Mouse (Mus musculus) liver, embryonic 14.5 days (tissue): Measurements from ENCODE around the gene Tent5b. TPM values are rescaled to one million over a fixed set of nuclear protein-coding genes. Genes with fewer than 3 reads are reported as not detected.

Experiments
- ATAC-seq: fragments of 200-750 bp; cut with Nextera tagmentation; 2 replicates; pipeline ENCODE4 v1.8.0; 2017; ENCODE audit warnings: moderate number of reproducible peaks, mild to moderate bottlenecking, moderate library complexity; ENCODE audit not compliant: insufficient read depth
- DNase-seq, 3 experiments: peaks; one replicate each; pipeline ENCODE4 v3.0.0-alpha.2; 2012 to 2013; ENCODE audit warnings: low read depth in 3 of 3, low spot score in 3 of 3
- H3K27ac ChIP-seq: fragments of 300-500 bp; sonication (generic); 2 replicates; pipeline ENCODE4 v1.5.1; 2014; ENCODE audit warnings: moderate library complexity, mild to moderate bottlenecking, control low read depth, inconsistent platforms
- H3K27me3 ChIP-seq: fragments of 300-500 bp; sonication (generic); 2 replicates; pipeline ENCODE4 v1.6.1; 2014; ENCODE audit warnings: mild to moderate bottlenecking, low read length, moderate library complexity; ENCODE audit not compliant: control insufficient read depth, insufficient read depth
- H3K36me3 ChIP-seq: fragments of 300-500 bp; sonication (generic); replicated peaks from 2 replicates; pipeline ENCODE4 v1.6.1; 2014; ENCODE audit warnings: low read depth; ENCODE audit not compliant: control insufficient read depth, insufficient read depth
- H3K4me1 ChIP-seq, 2 experiments: fragments of 200-500 bp in 1 of 2; fragments of 300-500 bp in 1 of 2; sonication (generic) in 1 of 2; replicated peaks; 2 replicates each; pipeline ENCODE4 v1.6.1; 2012 to 2014; ENCODE audit warnings: antibody characterized with exemption in 1 of 2, inconsistent platforms in 1 of 2, low read length in 1 of 2; ENCODE audit not compliant: control insufficient read depth in 2 of 2, insufficient read depth in 2 of 2
- H3K4me2 ChIP-seq: fragments of 300-500 bp; sonication (generic); 2 replicates; pipeline ENCODE4 v1.6.1; 2014; ENCODE audit warnings: low read depth, mild to moderate bottlenecking, control low read depth, moderate library complexity
- H3K4me3 ChIP-seq, 2 experiments: fragments of 200-500 bp in 1 of 2; fragments of 300-500 bp in 1 of 2; sonication (generic) in 1 of 2; 2 replicates each; pipeline ENCODE4 v1.5.1; 2012 to 2014; ENCODE audit warnings: low read depth in 2 of 2, low read length in 2 of 2, mild to moderate bottlenecking in 2 of 2, control low read depth in 1 of 2, inconsistent platforms in 1 of 2, moderate library complexity in 1 of 2; ENCODE audit not compliant: insufficient read depth in 1 of 2
- H3K9ac ChIP-seq: fragments of 300-500 bp; sonication (generic); replicated peaks from 2 replicates; pipeline ENCODE4 v1.6.1; 2014; ENCODE audit warnings: mild to moderate bottlenecking, control low read depth, moderate library complexity
- H3K9me3 ChIP-seq: fragments of 300-500 bp; sonication (generic); 2 replicates; pipeline ENCODE4 v1.6.1; 2016; ENCODE audit warnings: low read length, mixed read lengths; ENCODE audit not compliant: control insufficient read depth
- CTCF ChIP-seq: IDR thresholded peaks from 2 replicates; pipeline ENCODE4 v1.5.1; 2016; ENCODE audit warnings: antibody characterized with exemption, low read depth, control low read depth
- EP300 ChIP-seq: IDR thresholded peaks from 2 replicates; pipeline ENCODE4 v1.6.1; 2016; ENCODE audit warnings: antibody characterized with exemption, low read depth
- WGBS: fragments of 180-500 bp; shearing (Covaris S2); extraction: QIAGEN DNeasy Blood & Tissue Kit; methylation state at CpG from one replicate; pipeline ENCODE4 v1.1.7; 2014; ENCODE audit not compliant: insufficient replicate concordance; 5-methylcytosine and 5-hydroxymethylcytosine counted together
- polyA plus RNA-seq, 2 experiments: library from polyadenylated mRNA; depleted of rRNA in 1 of 2; stranded (reverse) in 1 of 2; unstranded in 1 of 2; fragments of >200 nt; fragmentation: Nextera tagmentation in 1 of 2; extraction: Ambion mirVana in 1 of 2; gene quantifications; 2 replicates each; pipeline versions ENCODE4 v1.2.1 to v1.2.3; 2012 to 2014

Tent5b gene
- polyA plus RNA-seq (2012; rRNA removed), result 0.02 and 0.05 TPM in 2 replicates
- polyA plus RNA-seq (2014; fragmentation: Nextera tagmentation; extraction: Ambion mirVana), result not detected in 2 replicates

DNA sequence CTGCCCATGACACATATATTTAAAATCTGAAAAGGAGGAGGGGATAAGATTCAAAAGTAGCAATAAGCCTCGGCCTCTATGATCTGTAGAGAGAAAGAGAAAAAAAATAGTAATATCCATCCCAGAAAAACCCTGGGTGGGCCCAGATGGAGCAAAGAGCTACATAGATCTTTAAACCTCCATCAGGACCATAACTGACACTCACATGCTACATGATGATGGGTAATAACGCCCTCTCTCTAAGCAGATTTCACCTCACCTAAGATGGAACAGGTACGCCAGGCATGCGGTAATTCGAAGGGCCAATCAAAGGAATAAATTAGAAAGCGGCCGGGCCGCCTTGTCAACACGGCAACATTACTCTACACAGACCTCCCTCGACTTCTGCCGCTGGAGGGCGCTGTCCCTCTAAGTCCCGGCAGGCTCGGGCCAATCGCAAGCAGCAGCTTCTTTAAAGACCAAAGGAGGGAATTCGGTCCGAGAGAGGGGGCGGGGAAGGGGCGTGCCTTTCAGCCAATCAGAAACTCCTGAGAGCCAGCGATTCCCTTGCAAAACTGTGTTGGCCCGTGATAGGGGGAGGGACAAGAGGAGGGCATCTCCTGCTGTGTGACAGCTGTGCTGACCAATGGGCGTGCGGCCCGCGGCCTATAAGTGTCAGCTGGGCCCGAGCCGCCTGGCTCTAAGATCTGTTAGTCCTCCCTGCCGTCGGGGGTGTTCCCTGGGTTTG is at the start of gene Tent5b:
TSS of gene Tent5b (plus strand) at position 675 of the 727 bp plus-strand sequence.
- Histone ChIP-seq H3K36me3 (no peaks in the 10 kb centered on the region), H3K27ac (no peak within 1 kb of the TSS), H3K9me3 (no peaks in the 10 kb centered on the region), H3K4me2 (peak within 1 kb of the TSS; percentile 51), H3K27me3 (peaks cover 50% of the 10 kb centered on the region), H3K4me1 (peaks cover 0 to 2% of the 10 kb centered on the region in 2 experiments; a peak in 1 of 4 replicates), H3K9ac (no peak within 1 kb of the TSS), H3K4me3 (peak within 1 kb of the TSS; percentile 31 to 40)
- WGBS, result 4% methylated on average over 29 of the region's 29 CpGs
- TF ChIP-seq EP300, result no peak
- TF ChIP-seq CTCF, result peak; percentile 91
- DNase-seq, result peak; percentile 89 to 92 (median 91)
- peak; percentile 98 for ATAC-seq

DNA sequence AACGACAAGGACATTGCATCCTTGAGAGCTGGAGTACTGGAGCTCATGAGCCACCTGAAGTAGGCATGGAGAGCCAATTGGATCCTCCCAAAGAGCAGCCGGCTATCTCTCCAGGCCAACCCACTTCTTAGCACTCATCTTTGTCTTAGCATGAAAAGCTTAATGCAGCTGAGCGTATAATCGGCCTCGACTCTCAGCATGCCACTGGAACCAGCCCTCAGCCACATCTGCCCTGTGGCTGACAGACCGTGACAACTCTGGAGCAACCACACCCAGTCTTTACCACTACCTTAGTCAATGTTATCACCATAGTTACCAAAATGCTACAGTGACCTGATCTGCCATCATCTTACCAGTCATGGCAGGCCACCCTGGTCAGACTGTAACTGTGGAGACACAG is 48.4 kb upstream of the Tent5b start:
- ATAC-seq, result no peak
- H3K9ac ChIP-seq, result no peak overlapping the region
- no peaks in the 10 kb centered on the region for H3K27me3 ChIP-seq
- 0 out of 4 replicates have a peak, but pooled peaks cover 0 to 4% of the 10 kb centered on the region in 2 experiments for H3K4me1 ChIP-seq
- no peak for DNase-seq
- H3K36me3 ChIP-seq, result no peaks in the 10 kb centered on the region
- H3K27ac ChIP-seq, result no peak overlapping the region
- WGBS, result 57% methylated on average over 6 of the region's 6 CpGs
- TF ChIP-seq EP300, result no peak
- no peak for TF ChIP-seq CTCF
- H3K4me2 ChIP-seq, result no peak overlapping the region
- H3K9me3 ChIP-seq, result no peaks in the 10 kb centered on the region
- H3K4me3 ChIP-seq, result no peak overlapping the region

DNA sequence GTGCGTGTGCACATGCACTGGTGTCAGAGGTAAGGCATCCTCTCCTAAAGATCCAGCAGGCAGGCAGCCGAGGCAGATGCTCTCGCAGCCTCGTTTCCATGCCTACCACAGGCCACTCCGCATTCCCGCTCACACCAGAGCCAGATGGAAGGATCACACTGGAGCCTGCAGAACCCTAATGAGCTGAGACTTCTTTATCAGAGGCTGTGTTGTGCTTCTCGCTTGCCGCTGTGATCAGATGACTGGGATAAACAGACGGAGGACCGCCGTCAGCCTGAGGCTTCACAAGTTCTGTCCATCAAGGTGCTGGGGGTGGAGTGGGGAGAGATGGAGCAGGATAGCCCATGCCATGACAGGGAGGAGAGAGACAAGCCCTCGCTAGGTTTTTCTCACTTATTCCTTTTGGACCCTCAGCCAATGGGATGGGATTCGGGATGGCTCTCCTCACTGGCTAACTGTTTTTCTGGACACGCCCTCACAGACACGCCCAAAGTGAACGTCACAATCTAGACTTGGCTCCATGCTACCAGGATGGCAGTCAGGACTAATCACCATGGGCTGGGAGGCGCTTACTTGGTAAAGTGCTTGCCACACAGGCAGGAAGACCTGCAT is 47.3 kb upstream of the Tent5b start:
- WGBS, result 33% methylated on average over 17 of the region's 17 CpGs
- ATAC-seq (no peak), DNase-seq (peak in 2 of 3 experiments; percentile 37 to 39)
- Histone ChIP-seq H3K9ac (no peak overlapping the region), H3K4me1 (0 out of 4 replicates have a peak, but pooled peaks cover 0 to 4% of the 10 kb centered on the region in 2 experiments), H3K4me3 (no peak overlapping the region), H3K27me3 (no peaks in the 10 kb centered on the region), H3K27ac (no peak overlapping the region), H3K36me3 (no peaks in the 10 kb centered on the region), H3K4me2 (no peak overlapping the region), H3K9me3 (no peaks in the 10 kb centered on the region)
- no peak for TF ChIP-seq CTCF
- TF ChIP-seq EP300, result no peak

DNA sequence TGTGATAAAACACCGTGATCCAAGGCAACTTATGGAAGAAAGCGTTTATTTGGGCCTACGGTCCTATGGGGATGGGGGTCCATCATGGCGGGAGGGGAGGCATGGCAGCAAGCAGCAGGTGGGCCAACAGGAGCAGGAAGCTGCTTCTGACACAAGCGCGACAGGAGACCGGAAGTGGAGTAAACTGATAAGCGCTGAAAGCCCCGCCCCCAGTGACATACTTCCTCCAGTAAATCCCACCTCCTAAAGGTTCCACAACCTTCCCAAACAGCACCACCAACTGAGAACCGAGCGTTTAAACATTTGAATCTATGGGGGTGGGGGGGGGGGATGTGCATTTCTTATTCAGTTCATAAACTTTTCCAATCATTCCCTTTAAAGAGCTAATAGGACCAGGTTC is 44.0 kb upstream of the Tent5b start:
- Histone ChIP-seq H3K4me1 (0 out of 4 replicates have a peak, but pooled peaks cover 0 to 4% of the 10 kb centered on the region in 2 experiments), H3K27ac (no peak overlapping the region), H3K4me3 (no peak overlapping the region), H3K4me2 (no peak overlapping the region), H3K27me3 (no peaks in the 10 kb centered on the region; the same call in none of the 2 replicates), H3K9ac (no peak overlapping the region), H3K9me3 (no peaks in the 10 kb centered on the region), H3K36me3 (no peaks in the 10 kb centered on the region)
- DNase-seq (no peak), ATAC-seq (no peak)
- TF ChIP-seq CTCF (no peak), EP300 (no peak)
- 68% methylated on average over 11 of the region's 11 CpGs for WGBS
